Mouse (Mus musculus): ENCODE results near the gene Krtap14. TPM values are rescaled to one million over a fixed set of nuclear protein-coding genes. Genes with fewer than 3 reads are reported as not detected.

Krtap14 gene
- polyA plus RNA-seq (2015; fragmentation: Nextera tagmentation; extraction: Ambion mirVana): not detected in 2 replicates

GRCm38 (mm10) chr16:88826095-88826652, at the start of gene Krtap14:
Gene Krtap14 (minus strand): TSS chr16:88826145.
- H3K4me3 ChIP-seq (ENCODE audit: low read depth, low read length): no peak within 1 kb of the TSS
- ATAC-seq (no peak), DNase-seq (ENCODE audit: low spot score) (no peak)
- H3K27me3 ChIP-seq (replicated peaks; ENCODE audit: insufficient read depth, low read length): no peaks in the 10 kb centered on the region
- no peaks in the 10 kb centered on the region for H3K36me3 ChIP-seq (ENCODE audit: insufficient read depth, low read length)
- H3K4me2 ChIP-seq (replicated peaks; ENCODE audit: low read depth, low read length): no peak within 1 kb of the TSS
- no peaks in the 10 kb centered on the region for H3K4me1 ChIP-seq (ENCODE audit: insufficient read depth, low read depth, low read length)
- TF ChIP-seq EP300 (IDR thresholded peaks at IDR 0.05) (no peak), CTCF (IDR thresholded peaks at IDR 0.05) (no peak)
- H3K27ac ChIP-seq (ENCODE audit: low read length): no peak within 1 kb of the TSS
- H3K9ac ChIP-seq (replicated peaks; ENCODE audit: low read depth): no peak within 1 kb of the TSS
- H3K9me3 ChIP-seq (ENCODE audit: low read length): no peaks in the 10 kb centered on the region
- WGBS: 88% methylated on average over 9 of the region's 9 CpGs

GRCm38 (mm10) chr16:88874169-88874568, 48.2 kb upstream of the Krtap14 start, which contains the start of gene Krtap19-2:
Gene Krtap19-2 (minus strand): TSS chr16:88874269.
- ATAC-seq (no peak), DNase-seq (ENCODE audit: low spot score) (no peak)
- 94% methylated on average over 3 of the region's 3 CpGs for WGBS
- no peaks in the 10 kb centered on the region for H3K36me3 ChIP-seq (ENCODE audit: insufficient read depth, low read length)
- H3K27ac ChIP-seq (ENCODE audit: low read length): no peak within 1 kb of the TSS
- H3K4me3 ChIP-seq (ENCODE audit: low read depth, low read length): no peak within 1 kb of the TSS
- H3K4me2 ChIP-seq (replicated peaks; ENCODE audit: low read depth, low read length): no peak within 1 kb of the TSS
- no peak within 1 kb of the TSS for H3K9ac ChIP-seq (replicated peaks; ENCODE audit: low read depth)
- H3K27me3 ChIP-seq (replicated peaks; ENCODE audit: insufficient read depth, low read length): no peaks in the 10 kb centered on the region
- TF ChIP-seq CTCF (IDR thresholded peaks at IDR 0.05): no peak
- no peak for TF ChIP-seq EP300 (IDR thresholded peaks at IDR 0.05)
- no peaks in the 10 kb centered on the region for H3K4me1 ChIP-seq (ENCODE audit: insufficient read depth, low read depth, low read length)
- H3K9me3 ChIP-seq (ENCODE audit: low read length): no peaks in the 10 kb centered on the region

- no peak within 1 kb of the TSS for H3K9ac ChIP-seq (replicated peaks; ENCODE audit: low read depth)
- 78% methylated on average over 6 of the region's 6 CpGs for WGBS
- DNase-seq (ENCODE audit: low spot score) (no peak), ATAC-seq (no peak)
- no peaks in the 10 kb centered on the region for H3K9me3 ChIP-seq (ENCODE audit: low read length)
- H3K4me2 ChIP-seq (replicated peaks; ENCODE audit: low read depth, low read length): no peak within 1 kb of the TSS
- H3K4me1 ChIP-seq (ENCODE audit: insufficient read depth, low read depth, low read length): no peaks in the 10 kb centered on the region
- H3K27ac ChIP-seq (ENCODE audit: low read length): no peak within 1 kb of the TSS
- TF ChIP-seq CTCF (IDR thresholded peaks at IDR 0.05) (no peak), EP300 (IDR thresholded peaks at IDR 0.05) (no peak)
- no peak within 1 kb of the TSS for H3K4me3 ChIP-seq (ENCODE audit: low read depth, low read length)
- no peaks in the 10 kb centered on the region for H3K36me3 ChIP-seq (ENCODE audit: insufficient read depth, low read length)
- no peaks in the 10 kb centered on the region for H3K27me3 ChIP-seq (replicated peaks; ENCODE audit: insufficient read depth, low read length)
Measured at GRCm38 (mm10) chr16:88869311-88869710, 43.4 kb upstream of the Krtap14 start, which contains the start of gene Krtap19-1. Gene Krtap19-1 (minus strand): TSS chr16:88869411.

GRCm38 (mm10) chr16:88864887-88865407, 39.0 kb upstream of the Krtap14 start:
- Histone ChIP-seq H3K4me3 (ENCODE audit: low read depth, low read length) (no peak overlapping the region), H3K27me3 (replicated peaks; ENCODE audit: insufficient read depth, low read length) (no peaks in the 10 kb centered on the region), H3K4me2 (replicated peaks; ENCODE audit: low read depth, low read length) (no peak overlapping the region), H3K36me3 (ENCODE audit: insufficient read depth, low read length) (no peaks in the 10 kb centered on the region), H3K27ac (ENCODE audit: low read length) (no peak overlapping the region), H3K9ac (replicated peaks; ENCODE audit: low read depth) (no peak overlapping the region), H3K4me1 (ENCODE audit: insufficient read depth, low read depth, low read length) (no peaks in the 10 kb centered on the region), H3K9me3 (ENCODE audit: low read length) (no peaks in the 10 kb centered on the region)
- WGBS: 80% methylated on average over 4 of the region's 4 CpGs
- no peak for TF ChIP-seq EP300 (IDR thresholded peaks at IDR 0.05)
- no peak for TF ChIP-seq CTCF (IDR thresholded peaks at IDR 0.05)
- ATAC-seq (no peak), DNase-seq (ENCODE audit: low spot score) (no peak)

DNA sequence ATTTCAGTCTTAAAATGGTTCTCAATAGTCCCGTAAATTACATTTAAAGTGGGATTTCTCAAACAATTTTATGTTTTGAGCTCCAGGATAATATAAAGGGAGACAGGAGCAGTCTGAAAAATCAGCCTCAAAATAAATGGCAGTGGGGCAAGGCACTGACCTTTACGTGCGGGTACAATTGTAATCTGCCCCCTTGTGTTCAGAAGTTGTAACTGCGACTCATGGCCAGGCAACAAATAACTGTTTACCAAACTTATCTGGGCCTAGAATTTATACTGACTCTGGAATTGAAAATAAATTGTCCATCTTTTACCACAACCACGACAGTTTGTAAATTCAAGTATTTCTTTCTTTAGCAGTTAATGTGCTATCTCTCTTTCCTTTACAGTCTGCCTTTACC, 25.5 kb upstream of the Krtap14 start:
- Histone ChIP-seq H3K4me1 (ENCODE audit: insufficient read depth, low read depth, low read length) (no peaks in the 10 kb centered on the region), H3K27me3 (replicated peaks; ENCODE audit: insufficient read depth, low read length) (no peaks in the 10 kb centered on the region), H3K9me3 (ENCODE audit: low read length) (no peaks in the 10 kb centered on the region), H3K9ac (replicated peaks; ENCODE audit: low read depth) (no peak overlapping the region), H3K27ac (ENCODE audit: low read length) (no peak overlapping the region), H3K4me2 (replicated peaks; ENCODE audit: low read depth, low read length) (no peak overlapping the region), H3K4me3 (ENCODE audit: low read depth, low read length) (no peak overlapping the region), H3K36me3 (ENCODE audit: insufficient read depth, low read length) (no peaks in the 10 kb centered on the region)
- ATAC-seq (no peak), DNase-seq (ENCODE audit: low spot score) (peak; percentile 18)
- TF ChIP-seq CTCF (IDR thresholded peaks at IDR 0.05): peak; percentile 72
- no peak for TF ChIP-seq EP300 (IDR thresholded peaks at IDR 0.05)
- 10% methylated on average over 5 of the region's 5 CpGs for WGBS

- no peak overlapping the region for H3K4me2 ChIP-seq (replicated peaks; ENCODE audit: low read depth, low read length)
- H3K4me1 ChIP-seq (ENCODE audit: insufficient read depth, low read depth, low read length): no peaks in the 10 kb centered on the region
- TF ChIP-seq CTCF (IDR thresholded peaks at IDR 0.05) (no peak), EP300 (IDR thresholded peaks at IDR 0.05) (no peak)
- no peaks in the 10 kb centered on the region for H3K27me3 ChIP-seq (replicated peaks; ENCODE audit: insufficient read depth, low read length)
- H3K36me3 ChIP-seq (ENCODE audit: insufficient read depth, low read length): no peaks in the 10 kb centered on the region
- WGBS: 78% methylated on average over 4 of the region's 4 CpGs
- no peak overlapping the region for H3K9ac ChIP-seq (replicated peaks; ENCODE audit: low read depth)
- no peak overlapping the region for H3K4me3 ChIP-seq (ENCODE audit: low read depth, low read length)
- no peak for DNase-seq (ENCODE audit: low spot score)
- no peaks in the 10 kb centered on the region for H3K9me3 ChIP-seq (ENCODE audit: low read length)
- ATAC-seq: no peak
- no peak overlapping the region for H3K27ac ChIP-seq (ENCODE audit: low read length)
Measured at GRCm38 (mm10) chr16:88848558-88848957, 22.6 kb upstream of the Krtap14 start.
